Mouse (Mus musculus): ENCODE data around the gene Wfikkn1. TPM values are rescaled to one million over a fixed set of nuclear protein-coding genes. Genes with fewer than 3 reads are reported as not detected.

Gene Wfikkn1
- polyA plus RNA-seq, 1 experiment from 2014 or later = 0.51 TPM

DNA sequence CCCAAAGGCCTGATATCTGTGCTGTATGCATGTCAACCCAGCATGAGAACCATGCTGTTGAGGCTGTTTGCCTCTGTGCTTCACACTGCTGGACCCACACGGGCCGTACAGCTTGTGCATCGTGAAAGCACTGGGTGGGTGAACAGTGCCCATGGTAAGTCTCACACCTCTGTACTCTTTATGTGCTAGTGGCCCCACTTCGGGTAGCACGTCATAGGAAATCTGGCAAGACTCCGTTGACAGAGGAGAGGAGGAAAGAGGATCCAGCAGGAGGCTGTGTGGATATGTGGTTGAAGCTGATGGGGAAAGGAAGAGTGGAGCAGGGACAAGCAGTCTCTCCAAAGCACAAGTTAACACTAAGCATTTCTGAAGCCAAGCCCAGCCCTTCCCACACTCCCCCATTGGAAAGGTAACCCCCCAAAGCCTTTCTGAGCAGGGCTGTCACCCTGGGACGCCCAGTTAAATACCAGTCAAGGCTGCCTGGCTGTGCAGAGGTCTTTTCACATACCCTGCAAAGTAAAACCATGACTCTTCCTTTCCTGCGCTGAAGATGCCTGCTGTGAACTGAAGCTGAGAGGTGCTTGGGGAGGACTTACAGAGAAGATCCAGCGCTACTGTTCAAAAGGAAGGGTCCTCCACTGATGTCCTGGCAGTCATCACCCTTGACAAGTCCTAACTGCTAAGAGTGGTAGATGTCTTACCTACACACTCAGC lies 37.5 kb upstream of the Wfikkn1 start:
- no peak for DNase-seq (ENCODE audit: low spot score)
- 84% methylated on average over 9 of the region's 9 CpGs for WGBS

GRCm38 (mm10) chr17:25916931-25917647 lies 36.4 kb upstream of the Wfikkn1 start:
- ATAC-seq (replicated peaks; ENCODE audit: low FRiP score, low read depth) (no peak), DNase-seq (ENCODE audit: low spot score) (no peak)
- H3K27me3 ChIP-seq (ENCODE audit: insufficient read depth, low read length) = no peaks in the 10 kb centered on the region
- no peak overlapping the region for H3K27ac ChIP-seq
- WGBS = 78% methylated on average over 8 of the region's 8 CpGs
- H3K4me3 ChIP-seq (replicated peaks; ENCODE audit: low read depth, low read length) = no peak overlapping the region
- no peak overlapping the region for H3K4me2 ChIP-seq (ENCODE audit: low read length)
- H3K36me3 ChIP-seq (ENCODE audit: insufficient read depth, low read length) = no peaks in the 10 kb centered on the region; the same call in 1 of the 2 replicates
- no peak for TF ChIP-seq CTCF (IDR thresholded peaks at IDR 0.05; ENCODE audit: low read depth)
- no peaks in the 10 kb centered on the region for H3K9me3 ChIP-seq (replicated peaks; ENCODE audit: low read length)
- no peak overlapping the region for H3K9ac ChIP-seq (ENCODE audit: low read depth, low read length)
- peaks cover 7% of the 10 kb centered on the region for H3K4me1 ChIP-seq (replicated peaks; ENCODE audit: insufficient read depth, low read length)

More for the DNA sequence above, 37.5 kb upstream of the Wfikkn1 start:
- Histone ChIP-seq H3K36me3 (ENCODE audit: insufficient read depth, low read length) (no peaks in the 10 kb centered on the region; the same call in 1 of the 2 replicates), H3K9me3 (replicated peaks; ENCODE audit: low read length) (no peaks in the 10 kb centered on the region), H3K4me2 (ENCODE audit: low read length) (peak overlapping the region; percentile 94), H3K27ac (no peak overlapping the region), H3K9ac (ENCODE audit: low read depth, low read length) (peak overlapping the region; percentile 95), H3K4me1 (replicated peaks; ENCODE audit: insufficient read depth, low read length) (peaks cover 7% of the 10 kb centered on the region), H3K27me3 (ENCODE audit: insufficient read depth, low read length) (no peaks in the 10 kb centered on the region), H3K4me3 (replicated peaks; ENCODE audit: low read depth, low read length) (peak overlapping the region; percentile 97)
- no peak for ATAC-seq (replicated peaks; ENCODE audit: low FRiP score, low read depth)
- TF ChIP-seq CTCF (IDR thresholded peaks at IDR 0.05; ENCODE audit: low read depth) = no peak

GRCm38 (mm10) chr17:25914295-25914694 lies 33.6 kb upstream of the Wfikkn1 start:
- no peak for ATAC-seq (replicated peaks; ENCODE audit: low FRiP score, low read depth)

DNA sequence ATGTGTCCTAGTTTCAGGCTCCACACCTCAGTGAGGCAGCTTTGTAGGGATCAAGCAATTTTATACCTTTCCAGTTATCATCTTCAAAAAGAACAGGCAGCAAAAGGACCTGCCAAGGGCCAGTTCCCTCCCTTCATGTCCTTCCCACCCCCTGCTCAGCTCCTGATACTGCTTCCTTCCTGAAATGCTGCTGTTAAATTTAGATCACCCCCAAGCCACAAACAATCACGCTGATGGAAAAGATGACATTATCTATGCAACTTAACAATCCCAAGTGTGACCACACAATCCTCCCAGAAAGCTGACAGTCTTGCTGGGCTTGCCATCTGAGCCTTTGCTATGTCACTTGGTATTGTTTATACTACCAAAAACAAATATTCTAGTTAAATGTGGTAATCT lies 33.2 kb upstream of the Wfikkn1 start:
- Histone ChIP-seq H3K4me1 (replicated peaks; ENCODE audit: insufficient read depth, low read length) (peaks cover 7% of the 10 kb centered on the region), H3K4me3 (replicated peaks; ENCODE audit: low read depth, low read length) (no peak overlapping the region), H3K9me3 (replicated peaks; ENCODE audit: low read length) (no peaks in the 10 kb centered on the region), H3K27ac (no peak overlapping the region), H3K4me2 (ENCODE audit: low read length) (no peak overlapping the region; the same call in 1 of the 2 replicates), H3K27me3 (ENCODE audit: insufficient read depth, low read length) (no peaks in the 10 kb centered on the region), H3K9ac (ENCODE audit: low read depth, low read length) (no peak overlapping the region), H3K36me3 (ENCODE audit: insufficient read depth, low read length) (no peaks in the 10 kb centered on the region; the same call in 1 of the 2 replicates)
- ATAC-seq (replicated peaks; ENCODE audit: low FRiP score, low read depth) (no peak), DNase-seq (ENCODE audit: low spot score) (no peak)
- WGBS = 80% methylated on average over 1 of the region's 1 CpGs
- no peak for TF ChIP-seq CTCF (IDR thresholded peaks at IDR 0.05; ENCODE audit: low read depth)

More at GRCm38 (mm10) chr17:25914295-25914694, 33.6 kb upstream of the Wfikkn1 start:
- H3K27me3 ChIP-seq (ENCODE audit: insufficient read depth, low read length) = no peaks in the 10 kb centered on the region
- no peak overlapping the region for H3K4me2 ChIP-seq (ENCODE audit: low read length)
- peaks cover 7% of the 10 kb centered on the region for H3K4me1 ChIP-seq (replicated peaks; ENCODE audit: insufficient read depth, low read length)
- no peak for DNase-seq (ENCODE audit: low spot score)
- no peak overlapping the region for H3K27ac ChIP-seq
- no peaks in the 10 kb centered on the region; the same call in 1 of the 2 replicates for H3K36me3 ChIP-seq (ENCODE audit: insufficient read depth, low read length)
- no peaks in the 10 kb centered on the region for H3K9me3 ChIP-seq (replicated peaks; ENCODE audit: low read length)
- H3K9ac ChIP-seq (ENCODE audit: low read depth, low read length) = no peak overlapping the region
- TF ChIP-seq CTCF (IDR thresholded peaks at IDR 0.05; ENCODE audit: low read depth) = no peak
- H3K4me3 ChIP-seq (replicated peaks; ENCODE audit: low read depth, low read length) = no peak overlapping the region
- 82% methylated on average over 4 of the region's 4 CpGs for WGBS

GRCm38 (mm10) chr17:25913186-25913876 lies 32.7 kb upstream of the Wfikkn1 start:
- TF ChIP-seq CTCF (IDR thresholded peaks at IDR 0.05; ENCODE audit: low read depth) = no peak
- Histone ChIP-seq H3K9ac (ENCODE audit: low read depth, low read length) (no peak overlapping the region), H3K9me3 (replicated peaks; ENCODE audit: low read length) (no peaks in the 10 kb centered on the region), H3K4me2 (ENCODE audit: low read length) (no peak overlapping the region; the same call in 1 of the 2 replicates), H3K27me3 (ENCODE audit: insufficient read depth, low read length) (no peaks in the 10 kb centered on the region), H3K27ac (no peak overlapping the region), H3K4me1 (replicated peaks; ENCODE audit: insufficient read depth, low read length) (peaks cover 1% of the 10 kb centered on the region; the same call in 1 of the 2 replicates), H3K36me3 (ENCODE audit: insufficient read depth, low read length) (no peaks in the 10 kb centered on the region; the same call in 1 of the 2 replicates), H3K4me3 (replicated peaks; ENCODE audit: low read depth, low read length) (no peak overlapping the region)
- WGBS = 73% methylated on average over 14 of the region's 14 CpGs
- DNase-seq (ENCODE audit: low spot score) (no peak), ATAC-seq (replicated peaks; ENCODE audit: low FRiP score, low read depth) (no peak)

- no peaks in the 10 kb centered on the region for H3K4me1 ChIP-seq (replicated peaks; ENCODE audit: insufficient read depth, low read length)
- no peak overlapping the region for H3K27ac ChIP-seq
- no peak overlapping the region for H3K9ac ChIP-seq (ENCODE audit: low read depth, low read length)
- DNase-seq (ENCODE audit: low spot score) (no peak), ATAC-seq (replicated peaks; ENCODE audit: low FRiP score, low read depth) (no peak)
- H3K36me3 ChIP-seq (ENCODE audit: insufficient read depth, low read length) = no peaks in the 10 kb centered on the region
- H3K9me3 ChIP-seq (replicated peaks; ENCODE audit: low read length) = no peaks in the 10 kb centered on the region
- no peaks in the 10 kb centered on the region for H3K27me3 ChIP-seq (ENCODE audit: insufficient read depth, low read length)
- TF ChIP-seq CTCF (IDR thresholded peaks at IDR 0.05; ENCODE audit: low read depth) = no peak
- 84% methylated on average over 4 of the region's 4 CpGs for WGBS
- H3K4me2 ChIP-seq (ENCODE audit: low read length) = no peak overlapping the region
- no peak overlapping the region for H3K4me3 ChIP-seq (replicated peaks; ENCODE audit: low read depth, low read length)
These were observed 31.2 kb upstream of the Wfikkn1 start for GRCm38 (mm10) chr17:25911816-25912215.

Data from kidney, postnatal 0 days (tissue).